Mouse (Mus musculus) ES-E14 (cell line): Measurements from ENCODE around the gene Naxd.

Experiments used
- CHD2 ChIP-seq: IDR thresholded peaks from 2 replicates; pipeline ENCODE4 v1.6.1; 2014; ENCODE audit warnings: mild to moderate bottlenecking, low read depth, low read length, inconsistent platforms
- HCFC1 ChIP-seq: IDR thresholded peaks from 2 replicates; pipeline ENCODE4 v1.6.1; 2012; ENCODE audit warnings: low read length, inconsistent platforms, borderline replicate concordance; ENCODE audit not compliant: insufficient read depth
- MAFK ChIP-seq: IDR thresholded peaks from 2 replicates; pipeline ENCODE4 v1.6.1; 2014; ENCODE audit warnings: mild to moderate bottlenecking, low read depth, low read length, inconsistent platforms; ENCODE audit not compliant: insufficient read depth
- ZC3H11A ChIP-seq: IDR thresholded peaks from 2 replicates; pipeline ENCODE4 v1.6.1; 2012; ENCODE audit warnings: low read depth, mild to moderate bottlenecking, inconsistent platforms, low read length, borderline replicate concordance
- ZNF384 ChIP-seq: IDR thresholded peaks from 2 replicates; pipeline ENCODE4 v1.6.1; 2012; ENCODE audit warnings: low read depth, low read length, inconsistent platforms

- TF ChIP-seq ZC3H11A = no peak
- no peak for TF ChIP-seq ZNF384
- TF ChIP-seq MAFK = no peak
- TF ChIP-seq CHD2 = no peak
- no peak for TF ChIP-seq HCFC1
Observed at GRCm38 (mm10) chr8:11479591-11479990, 17.7 kb upstream of the Naxd start.
